Mouse (Mus musculus) layer of hippocampus, adult 6 months (tissue): ENCODE data around the gene BC048671. TPM values are rescaled to one million over a fixed set of nuclear protein-coding genes. Genes with fewer than 3 reads are reported as not detected.

Source experiments
- long read RNA-seq, 2 experiments: library from polyadenylated mRNA; unstranded; transcript quantifications; one replicate each; pipeline ENCODE4 v2.0.0; 2019 to 2020
- polyA plus RNA-seq: library from polyadenylated mRNA; unstranded; fragments of <200 nt; fragmentation: Nextera tagmentation; gene quantifications from 2 replicates; pipeline ENCODE4 v1.2.3, GENCODE M21; 2021

Gene BC048671
- not detected in 2 replicates for polyA plus RNA-seq
- long read RNA-seq, experiment 1 = 0 reads
- long read RNA-seq, experiment 2 = 0 reads

DNA sequence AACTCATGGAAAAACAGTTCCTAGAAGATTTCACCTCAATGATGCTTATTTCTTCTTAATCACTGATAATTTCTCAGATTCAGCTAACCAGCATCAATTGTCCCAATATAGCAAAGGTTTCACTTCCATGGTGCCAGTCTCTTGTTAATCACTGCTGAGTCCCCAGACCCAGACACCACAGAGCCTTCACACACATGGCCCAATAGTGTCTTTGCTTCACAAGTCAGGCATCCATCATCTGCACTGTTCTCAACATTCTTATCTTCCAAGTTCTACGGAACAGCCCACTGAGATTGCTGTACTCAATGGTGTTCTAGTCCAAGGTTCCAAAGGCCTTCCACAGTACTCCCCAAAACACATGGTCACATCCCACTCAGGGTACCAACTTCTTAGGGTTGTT, at the start of gene BC048671:
TSS of gene BC048671 (plus strand) at position 301 of the 400 bp plus-strand sequence.

GRCm38 (mm10) chr6:90324991-90325390, 24.0 kb downstream of the BC048671 start, which contains the start of gene Chst13:
Gene Chst13 (minus strand): TSS chr6:90325185.

GRCm38 (mm10) chr6:90332561-90333425, 31.8 kb downstream of the BC048671 start, which contains the start of gene Uroc1:
Gene Uroc1 (plus strand): TSS chr6:90333284.

Other genes with a start within 250 kb of the BC048671 start
- not detected in 2 replicates for gene Vmn1r49, start 222.7 kb upstream of the BC048671 start, polyA plus RNA-seq
- not detected in 2 replicates for gene Vmn1r50, start 199.8 kb upstream of the BC048671 start, polyA plus RNA-seq
- gene Vmn1r51, start 178.6 kb upstream of the BC048671 start, polyA plus RNA-seq = not detected in 2 replicates
- not detected in 2 replicates for gene Vmn1r52, start 126.4 kb upstream of the BC048671 start, polyA plus RNA-seq
- gene V1ra8, start 98.4 kb upstream of the BC048671 start, polyA plus RNA-seq = not detected in 2 replicates
- not detected in 2 replicates for gene Vmn1r53, start 76.8 kb upstream of the BC048671 start, polyA plus RNA-seq
- gene Vmn1r54, start 54.9 kb upstream of the BC048671 start, polyA plus RNA-seq = not detected in 2 replicates
- gene Chst13, start 24.0 kb downstream of the BC048671 start, polyA plus RNA-seq = not detected in 2 replicates
- not detected in 2 replicates for gene Uroc1, start 32.1 kb downstream of the BC048671 start, polyA plus RNA-seq
- 2.7 and 3.2 TPM in 2 replicates for gene Zxdc, start 68.3 kb downstream of the BC048671 start, polyA plus RNA-seq
- 4.8 and 5.3 TPM in 2 replicates for gene Cfap100, start 127.6 kb downstream of the BC048671 start, polyA plus RNA-seq
- gene Klf15, start 161.4 kb downstream of the BC048671 start, polyA plus RNA-seq = 16.7 and 19.4 TPM in 2 replicates
- 30.6 and 39.3 TPM in 2 replicates for gene Aldh1l1, start 185.2 kb downstream of the BC048671 start, polyA plus RNA-seq